Mouse (Mus musculus) lung, postnatal 14 days (tissue): ENCODE results near the gene Vmn2r98.
"Not testable (repeated sequence)": the region's sequence is repeated elsewhere in the genome, so short reads cannot be mapped to it uniquely, and the experiment has no call there.

Experiments
- DNase-seq: peaks from one replicate; pipeline ENCODE4 v3.0.0; 2021

The Vmn2r98 gene

GRCm38 (mm10) chr17:19053160-19053559, at the start of gene Vmn2r98:
Gene Vmn2r98 (plus strand): TSS chr17:19053460.
- not testable (repeated sequence) for DNase-seq

- DNase-seq: not testable (repeated sequence)
Observed at GRCm38 (mm10) chr17:19031441-19031840, 21.8 kb upstream of the Vmn2r98 start.

GRCm38 (mm10) chr17:19031962-19032361, 21.3 kb upstream of the Vmn2r98 start:
- no peak for DNase-seq

GRCm38 (mm10) chr17:19032721-19033120, 20.5 kb upstream of the Vmn2r98 start:
- no peak for DNase-seq
